Mouse (Mus musculus): ENCODE data around the gene Olfr59.

Gene Olfr59

GRCm38 (mm10) chr11:74283436-74283835 is at the start of gene Olfr59:
TSS of gene Olfr59 (plus strand) at chr11:74283736.
- no peak for DNase-seq (ENCODE audit: inconsistent age in 2 of 2, low spot score in 1 of 2)

GRCm38 (mm10) chr11:74241201-74241600 is 42.3 kb upstream of the Olfr59 start:
- peak in 1 of 2 experiments; percentile 56 for DNase-seq (ENCODE audit: inconsistent age in 2 of 2, low spot score in 1 of 2)

DNA sequence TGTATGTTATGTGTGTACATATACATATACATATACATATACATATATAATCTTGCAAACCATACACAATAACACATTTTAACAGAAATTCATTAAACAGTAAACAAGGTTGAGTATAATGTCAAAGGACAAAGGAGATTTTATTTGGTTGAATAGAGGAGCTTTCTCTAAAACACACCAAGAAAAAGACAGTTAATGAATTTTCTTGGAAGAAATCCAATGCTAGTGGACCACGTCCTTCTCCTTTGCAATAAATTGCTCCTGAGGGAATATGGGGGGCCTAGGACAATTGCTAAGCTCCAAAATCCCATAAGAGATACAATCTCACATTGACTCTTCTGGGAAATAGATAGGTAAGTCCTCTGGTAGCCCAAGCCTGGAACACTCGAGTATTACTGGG is 24.0 kb upstream of the Olfr59 start, which contains the start of gene Olfr406:
TSS of gene Olfr406 (plus strand) at position 301 of the 400 bp plus-strand sequence.
- no peak for DNase-seq (ENCODE audit: inconsistent age in 2 of 2, low spot score in 1 of 2)

GRCm38 (mm10) chr11:74287256-74287655 is 3.7 kb downstream of the Olfr59 start:
- DNase-seq (ENCODE audit: inconsistent age in 2 of 2, low spot score in 1 of 2) = no peak

GRCm38 (mm10) chr11:74326044-74326443 is 42.5 kb downstream of the Olfr59 start:
- no peak for DNase-seq (ENCODE audit: inconsistent age in 2 of 2, low spot score in 1 of 2)

GRCm38 (mm10) chr11:74328781-74329180 is 45.2 kb downstream of the Olfr59 start:
- DNase-seq (ENCODE audit: inconsistent age in 2 of 2, low spot score in 1 of 2) = no peak

DNA sequence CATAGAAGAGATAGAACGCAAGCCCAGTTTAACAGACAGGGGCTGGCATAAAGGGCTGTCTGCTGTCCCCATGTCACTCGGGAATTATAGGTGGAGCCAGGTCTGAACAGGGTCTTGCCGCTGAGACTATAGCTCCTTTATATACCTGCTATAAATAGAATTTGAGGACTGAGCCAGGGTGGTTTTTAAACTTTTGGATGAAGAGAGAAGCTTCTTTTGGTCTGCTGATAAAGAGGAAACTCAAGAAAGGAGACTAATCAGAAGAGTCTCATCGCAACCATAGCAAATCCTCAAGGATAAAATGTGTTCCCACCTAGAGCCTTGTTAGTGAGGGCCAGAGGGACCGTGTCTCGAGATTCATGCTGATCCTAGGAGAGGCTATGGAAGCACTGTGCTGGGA is 54.4 kb downstream of the Olfr59 start, which contains the start of gene Olfr410:
TSS of gene Olfr410 (minus strand) at position 101 of the 400 bp plus-strand sequence.
- no peak for DNase-seq (ENCODE audit: inconsistent age in 2 of 2, low spot score in 1 of 2)

Data from adrenal gland, adult (tissue).